Mouse (Mus musculus) granulocyte monocyte progenitor cell, adult 5-6 weeks (primary cell): ENCODE measurements at regions not wholly inside any gene's neighbourhood (a gene's known extent, or its start where the extent isn't known, plus 50 kb on each side); places are given as distances from the start of the nearest gene placed in this dataset.

Source experiments
- ATAC-seq: replicated peaks from 2 replicates; pipeline ENCODE4 v1.8.0; 2016; ENCODE audit warnings: mild to moderate bottlenecking, moderate TSS enrichment, inconsistent platforms; ENCODE audit not compliant: poor library complexity, severe bottlenecking

GRCm38 (mm10) chr8:92618281-92618680 lies 55.8 kb upstream of the Irx6 start:
- no peak for ATAC-seq
